Mouse (Mus musculus) lung, embryonic 15.5 days (tissue): ENCODE results near the gene Mmp9. TPM values are rescaled to one million over a fixed set of nuclear protein-coding genes. Genes with fewer than 3 reads are reported as not detected.

Experiments used
- ATAC-seq: fragments of 200-750 bp; cut with Nextera tagmentation; 2 replicates; pipeline ENCODE4 v1.8.0; 2017; ENCODE audit warnings: moderate number of reproducible peaks, borderline replicate concordance; ENCODE audit not compliant: low FRiP score, low TSS enrichment; ENCODE audit errors: extremely low read depth
- H3K27ac ChIP-seq: fragments of 300-500 bp; sonication (generic); 2 replicates; pipeline ENCODE4 v1.5.1; 2015; ENCODE audit warnings: moderate library complexity, mild to moderate bottlenecking, inconsistent platforms
- H3K27me3 ChIP-seq: fragments of 300-500 bp; sonication (generic); 2 replicates; pipeline ENCODE4 v1.6.1; 2015; ENCODE audit warnings: inconsistent platforms
- H3K36me3 ChIP-seq: fragments of 300-500 bp; sonication (generic); 2 replicates; pipeline ENCODE4 v1.6.1; 2015; ENCODE audit warnings: inconsistent platforms
- H3K4me1 ChIP-seq: fragments of 300-500 bp; sonication (generic); 2 replicates; pipeline ENCODE4 v1.6.1; 2015; ENCODE audit warnings: inconsistent platforms
- H3K4me2 ChIP-seq: fragments of 300-500 bp; sonication (generic); 2 replicates; pipeline ENCODE4 v1.6.1; 2015; ENCODE audit warnings: inconsistent platforms, mild to moderate bottlenecking, moderate library complexity
- H3K4me3 ChIP-seq: fragments of 300-500 bp; sonication (generic); 2 replicates; pipeline ENCODE4 v1.5.1; 2015; ENCODE audit warnings: mild to moderate bottlenecking, inconsistent platforms
- H3K9ac ChIP-seq: fragments of 300-500 bp; sonication (generic); 2 replicates; pipeline ENCODE4 v1.6.1; 2015; ENCODE audit warnings: inconsistent platforms
- H3K9me3 ChIP-seq: fragments of 300-500 bp; sonication (generic); 2 replicates; pipeline ENCODE4 v1.6.1; 2016; ENCODE audit warnings: inconsistent platforms
- WGBS: fragments of 180-500 bp; shearing (Covaris S2); methylation state at CpG from one replicate; pipeline ENCODE4 v1.1.7; 2015; 5-methylcytosine and 5-hydroxymethylcytosine counted together
- polyA plus RNA-seq: library from polyadenylated mRNA; unstranded; fragments of >200 nt; fragmentation: Nextera tagmentation; extraction: Ambion mirVana; gene quantifications from 2 replicates; pipeline ENCODE4 v1.2.1, GENCODE M21; 2015

Gene Mmp9
- 0.59 and 1.4 TPM in 2 replicates for polyA plus RNA-seq

GRCm38 (mm10) chr2:164940140-164940830 is at the start of gene Mmp9:
TSS of gene Mmp9 (plus strand) at chr2:164940780.
- no peak within 1 kb of the TSS for H3K4me3 ChIP-seq
- H3K27me3 ChIP-seq: peaks cover 57% of the 10 kb centered on the region
- H3K4me2 ChIP-seq: no peak within 1 kb of the TSS
- H3K9me3 ChIP-seq: no peaks in the 10 kb centered on the region
- H3K27ac ChIP-seq: no peak within 1 kb of the TSS
- H3K4me1 ChIP-seq: peaks cover 12% of the 10 kb centered on the region; the same call in 1 of the 2 replicates
- no peak for ATAC-seq
- WGBS: 23% methylated on average over 10 of the region's 10 CpGs
- H3K9ac ChIP-seq: no peak within 1 kb of the TSS
- H3K36me3 ChIP-seq: no peaks in the 10 kb centered on the region

DNA sequence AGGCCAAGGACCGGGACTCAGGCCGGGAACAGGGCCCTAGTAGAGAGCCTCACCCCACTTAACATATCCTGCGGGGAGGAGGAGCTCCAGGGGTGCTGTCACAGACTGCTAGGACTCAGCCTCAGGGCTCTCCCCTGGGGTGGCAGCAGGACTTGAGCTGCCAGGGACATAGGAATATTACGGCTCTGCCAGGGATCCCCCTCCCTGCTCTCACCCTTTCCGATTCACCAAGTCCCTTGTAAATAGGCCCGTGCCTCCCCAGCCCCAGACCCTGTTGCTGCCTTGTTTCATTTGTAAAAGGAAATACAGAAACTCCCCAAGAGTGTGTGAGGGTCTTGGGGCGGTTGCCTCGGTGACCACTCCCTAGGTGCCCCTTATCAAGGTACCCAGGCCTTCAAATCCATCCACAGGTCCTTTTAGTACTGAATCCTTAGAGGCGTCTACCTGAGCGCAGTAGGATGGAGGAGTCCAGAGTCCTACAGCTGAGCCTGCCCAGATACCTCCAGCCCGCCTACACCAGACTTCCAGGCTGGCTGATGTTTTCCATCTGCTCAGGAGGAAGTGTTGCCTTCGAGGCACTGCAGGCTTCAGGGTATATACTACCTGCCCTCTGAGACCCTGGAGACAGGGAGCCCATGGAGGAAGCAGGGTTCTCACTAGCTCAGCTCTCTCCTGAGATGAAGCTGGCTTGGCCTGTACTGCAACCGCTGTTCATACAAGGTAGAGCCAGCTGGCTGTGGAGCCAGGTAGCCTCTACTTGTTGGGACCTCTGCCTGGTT is 49.3 kb upstream of the Mmp9 start:
- 81% methylated on average over 12 of the region's 13 CpGs for whole genome bisulfite sequencing
- no peak overlapping the region for H3K9ac ChIP-seq
- peaks cover 100% of the 10 kb centered on the region for H3K36me3 ChIP-seq
- H3K4me3 ChIP-seq: no peak overlapping the region
- ATAC-seq: no peak
- H3K27me3 ChIP-seq: no peaks in the 10 kb centered on the region
- peaks cover 3% of the 10 kb centered on the region; the same call in 1 of the 2 replicates for H3K4me1 ChIP-seq
- H3K27ac ChIP-seq: no peak overlapping the region
- no peaks in the 10 kb centered on the region for H3K9me3 ChIP-seq
- H3K4me2 ChIP-seq: no peak overlapping the region

GRCm38 (mm10) chr2:164891908-164892695 is 48.5 kb upstream of the Mmp9 start:
- H3K9me3 ChIP-seq: no peaks in the 10 kb centered on the region
- no peak overlapping the region for H3K4me2 ChIP-seq
- 87% methylated on average over 15 of the region's 15 CpGs for WGBS
- no peak overlapping the region for H3K4me3 ChIP-seq
- no peak overlapping the region for H3K9ac ChIP-seq
- no peaks in the 10 kb centered on the region for H3K27me3 ChIP-seq
- H3K27ac ChIP-seq: no peak overlapping the region
- peaks cover 100% of the 10 kb centered on the region for H3K36me3 ChIP-seq
- no peaks in the 10 kb centered on the region for H3K4me1 ChIP-seq
- ATAC-seq: no peak

DNA sequence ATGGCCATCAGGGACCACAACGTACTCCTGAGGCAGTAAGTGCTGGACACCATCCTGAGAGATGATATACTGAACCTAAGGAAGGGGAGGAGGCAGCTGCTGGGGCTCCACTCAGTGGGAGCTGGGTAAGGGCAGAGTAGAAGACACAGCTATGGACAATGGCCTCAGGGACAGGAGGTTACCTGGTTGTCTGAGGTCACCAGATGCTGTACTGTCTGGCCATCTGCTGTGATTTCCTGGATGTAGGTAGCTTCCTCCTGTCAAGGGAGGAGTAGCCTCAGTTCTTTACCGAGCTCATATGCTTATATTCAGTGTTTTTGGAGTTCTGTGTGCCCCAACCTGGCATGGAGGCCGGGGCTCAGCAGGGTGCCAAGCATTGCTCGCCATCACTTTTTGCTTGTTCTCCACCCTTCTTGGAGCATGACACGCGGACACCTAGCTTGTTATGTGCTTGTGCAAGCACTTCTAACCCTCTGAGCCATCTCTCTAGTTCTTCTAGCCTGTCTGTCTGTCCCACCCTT is 47.8 kb upstream of the Mmp9 start:
- Histone ChIP-seq H3K36me3 (peaks cover 100% of the 10 kb centered on the region), H3K27me3 (no peaks in the 10 kb centered on the region), H3K4me2 (no peak overlapping the region), H3K27ac (no peak overlapping the region), H3K9ac (no peak overlapping the region), H3K9me3 (no peaks in the 10 kb centered on the region), H3K4me3 (no peak overlapping the region), H3K4me1 (no peaks in the 10 kb centered on the region)
- WGBS: 90% methylated on average over 6 of the region's 6 CpGs
- ATAC-seq: no peak

DNA sequence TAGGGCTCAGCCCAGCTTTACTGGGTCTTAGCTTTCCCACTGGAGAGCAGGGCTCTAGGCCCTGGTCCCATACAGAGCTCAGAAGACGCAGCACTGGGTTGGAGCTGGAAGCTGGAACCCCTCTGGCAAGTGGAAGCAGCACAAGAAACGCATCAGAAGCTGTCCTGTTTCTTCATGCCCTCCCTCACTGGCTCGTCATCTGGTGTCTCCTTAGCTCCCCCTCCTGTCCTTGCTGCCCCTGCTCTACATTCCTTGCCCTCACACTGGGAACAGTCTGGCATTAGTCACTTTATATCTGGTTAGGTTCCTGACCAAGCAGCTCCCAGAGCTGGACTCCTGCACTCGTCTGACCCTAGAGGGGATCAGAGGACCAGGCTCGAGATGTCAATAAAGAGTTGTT is 46.5 kb upstream of the Mmp9 start:
- WGBS: 49% methylated on average over 5 of the region's 5 CpGs

DNA sequence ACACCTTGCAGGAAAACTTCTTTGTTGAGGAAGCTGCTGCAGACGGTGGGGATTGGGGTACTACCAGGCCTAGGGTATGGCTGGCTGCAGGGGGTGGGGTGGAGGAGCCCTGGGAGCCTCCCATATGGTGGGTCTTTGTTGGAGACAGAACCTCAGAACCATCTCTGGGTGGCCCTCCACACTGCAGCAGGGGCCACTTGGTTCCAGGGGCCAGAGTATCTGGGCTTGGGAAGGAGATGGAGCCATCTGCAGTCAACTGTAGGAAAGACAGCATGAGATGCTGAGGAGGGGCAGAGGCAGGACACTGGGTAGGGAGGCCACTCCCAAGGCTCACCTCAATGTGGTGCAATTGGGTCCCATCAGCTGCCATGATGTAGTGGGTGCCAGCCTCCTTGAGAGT is 45.9 kb upstream of the Mmp9 start:
- 77% methylated on average over 1 of the region's 1 CpGs for WGBS
- Histone ChIP-seq H3K27ac (no peak overlapping the region), H3K36me3 (peaks cover 100% of the 10 kb centered on the region), H3K9ac (no peak overlapping the region), H3K9me3 (no peaks in the 10 kb centered on the region), H3K4me1 (no peaks in the 10 kb centered on the region), H3K27me3 (no peaks in the 10 kb centered on the region), H3K4me3 (no peak overlapping the region), H3K4me2 (no peak overlapping the region)
- ATAC-seq: no peak

More for the DNA sequence above, 46.5 kb upstream of the Mmp9 start:
- Histone ChIP-seq H3K36me3 (peaks cover 100% of the 10 kb centered on the region), H3K27me3 (no peaks in the 10 kb centered on the region), H3K4me3 (no peak overlapping the region), H3K4me1 (no peaks in the 10 kb centered on the region), H3K4me2 (no peak overlapping the region), H3K9ac (no peak overlapping the region), H3K9me3 (no peaks in the 10 kb centered on the region), H3K27ac (no peak overlapping the region)
- no peak for ATAC-seq

DNA sequence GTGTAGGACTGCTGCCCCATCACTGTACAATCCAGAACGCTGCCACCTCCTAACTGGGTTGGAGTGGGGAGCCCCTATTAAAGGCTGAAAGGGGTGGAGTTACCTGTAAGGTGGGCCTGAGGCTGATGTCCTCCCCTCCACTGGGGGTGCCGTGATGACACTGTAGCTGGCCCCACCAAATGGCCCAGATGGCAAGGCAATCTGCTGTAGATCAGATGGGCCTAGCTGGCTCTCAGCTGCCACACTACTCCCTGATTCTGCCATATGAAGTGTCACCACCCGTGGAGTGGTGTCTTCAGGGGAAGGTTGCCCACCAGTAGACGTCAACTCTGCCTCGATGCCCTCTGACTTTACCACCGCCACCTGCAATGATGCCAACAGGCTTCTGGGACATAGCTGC is 44.7 kb upstream of the Mmp9 start:
- Histone ChIP-seq H3K9me3 (no peaks in the 10 kb centered on the region), H3K27me3 (no peaks in the 10 kb centered on the region), H3K36me3 (peaks cover 100% of the 10 kb centered on the region), H3K4me1 (no peaks in the 10 kb centered on the region), H3K27ac (no peak overlapping the region), H3K4me2 (no peak overlapping the region), H3K9ac (no peak overlapping the region), H3K4me3 (no peak overlapping the region)
- ATAC-seq: no peak
- 89% methylated on average over 6 of the region's 6 CpGs for WGBS

DNA sequence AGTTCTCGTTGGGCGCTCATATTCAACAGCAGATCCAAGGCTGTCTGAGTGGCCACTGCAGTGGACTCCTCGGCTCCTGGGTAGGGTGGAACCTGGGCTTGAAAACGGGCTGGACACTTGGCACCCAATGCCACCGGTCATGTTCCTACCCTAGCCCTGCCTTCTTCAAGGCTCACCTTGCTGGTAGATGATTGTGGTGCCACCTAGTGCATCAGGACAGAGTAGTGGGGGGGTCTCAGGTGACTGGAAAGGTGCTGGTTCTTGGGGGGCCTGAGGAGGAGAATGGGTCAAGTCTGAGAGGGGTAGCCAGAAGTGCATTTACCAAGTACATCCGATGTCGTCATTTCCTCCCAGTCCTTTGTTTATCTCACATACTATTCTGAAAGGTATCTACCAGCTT is 42.6 kb upstream of the Mmp9 start:
- no peak for ATAC-seq
- Histone ChIP-seq H3K4me2 (no peak overlapping the region), H3K36me3 (peaks cover 100% of the 10 kb centered on the region), H3K27ac (no peak overlapping the region), H3K9ac (no peak overlapping the region), H3K4me3 (no peak overlapping the region), H3K9me3 (no peaks in the 10 kb centered on the region), H3K4me1 (no peaks in the 10 kb centered on the region), H3K27me3 (no peaks in the 10 kb centered on the region)
- WGBS: 85% methylated on average over 7 of the region's 7 CpGs

DNA sequence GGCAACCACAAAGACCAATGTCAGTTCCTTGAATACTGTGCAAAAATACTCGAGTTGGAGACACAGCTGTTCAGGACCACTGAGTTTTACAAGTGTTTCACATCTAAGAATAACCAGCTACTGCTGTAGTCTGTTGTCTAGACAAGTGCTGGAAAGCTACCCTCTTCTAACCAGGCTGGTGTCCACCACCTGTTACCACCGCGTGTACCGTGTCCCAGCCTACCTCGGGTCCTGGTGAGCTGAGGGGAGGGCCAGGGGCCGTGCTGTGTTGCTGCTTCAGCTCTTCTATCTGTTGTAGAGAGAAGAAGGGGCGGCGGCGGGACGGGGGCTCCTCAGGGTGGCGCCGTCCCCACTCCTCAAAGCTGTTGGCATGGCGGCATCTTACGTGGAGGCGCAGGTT is 41.5 kb upstream of the Mmp9 start:
- H3K4me1 ChIP-seq: no peaks in the 10 kb centered on the region

GRCm38 (mm10) chr2:164899723-164900459 is 40.7 kb upstream of the Mmp9 start:
- 92% methylated on average over 16 of the region's 16 CpGs for WGBS
- Histone ChIP-seq H3K4me3 (no peak overlapping the region), H3K36me3 (peaks cover 95% of the 10 kb centered on the region), H3K27ac (no peak overlapping the region), H3K9me3 (no peaks in the 10 kb centered on the region), H3K27me3 (no peaks in the 10 kb centered on the region), H3K4me2 (no peak overlapping the region), H3K9ac (no peak overlapping the region), H3K4me1 (no peaks in the 10 kb centered on the region)
- ATAC-seq: no peak

More for the DNA sequence above, 41.5 kb upstream of the Mmp9 start:
- H3K36me3 ChIP-seq: peaks cover 95% of the 10 kb centered on the region
- 91% methylated on average over 15 of the region's 15 CpGs for WGBS
- H3K9me3 ChIP-seq: no peaks in the 10 kb centered on the region
- H3K27ac ChIP-seq: no peak overlapping the region
- no peak overlapping the region for H3K4me2 ChIP-seq
- no peaks in the 10 kb centered on the region for H3K27me3 ChIP-seq
- ATAC-seq: no peak
- H3K4me3 ChIP-seq: no peak overlapping the region
- no peak overlapping the region for H3K9ac ChIP-seq

DNA sequence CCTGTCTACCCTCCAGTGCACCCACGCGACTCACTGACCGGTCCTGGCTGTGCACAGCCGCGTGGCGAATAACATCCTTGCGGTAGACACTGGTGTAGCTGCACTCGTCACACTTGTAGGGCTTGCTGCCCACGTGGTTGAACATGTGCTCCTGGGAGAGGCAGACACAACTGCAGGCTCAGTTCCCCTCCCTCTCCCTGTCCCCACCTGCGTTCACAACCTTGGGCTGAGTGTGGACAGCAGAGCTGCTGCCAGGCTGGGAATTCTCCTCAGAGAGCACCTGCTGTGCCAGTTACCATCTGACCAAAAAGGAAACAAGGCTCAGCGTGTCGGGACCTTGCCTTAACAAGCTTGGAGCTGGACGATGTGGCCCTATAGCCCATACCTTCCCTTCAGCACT is 39.2 kb upstream of the Mmp9 start:
- WGBS: 90% methylated on average over 13 of the region's 13 CpGs
- peak; percentile 40; the same call in 1 of the 2 replicates for ATAC-seq
- H3K27me3 ChIP-seq: no peaks in the 10 kb centered on the region
- H3K27ac ChIP-seq: no peak overlapping the region
- H3K36me3 ChIP-seq: peaks cover 95% of the 10 kb centered on the region
- no peak overlapping the region for H3K9ac ChIP-seq
- no peak overlapping the region for H3K4me3 ChIP-seq
- no peaks in the 10 kb centered on the region for H3K4me1 ChIP-seq
- H3K9me3 ChIP-seq: peaks cover 3% of the 10 kb centered on the region; the same call in 1 of the 2 replicates
- no peak overlapping the region for H3K4me2 ChIP-seq
